8 mouse cellular contexts compared by ENCODE assay signal in genomic region chr11:6695176-6695575, GRCm38 (mm10). TPM values are rescaled to one million over a fixed set of nuclear protein-coding genes. Genes with fewer than 3 reads are reported as not detected.
DNase-seq lines count a peak whose midpoint lies in the region; ATAC-seq lines count a peak whose summit lies in the region.

No protein-coding gene starts in this region.

- H3K9me3 ChIP-seq in forebrain, embryonic 16.5 days (ENCODE audit: control insufficient read depth, low read length) = no peaks in the 10 kb centered on the region
- H3K9me3 ChIP-seq in forebrain, embryonic 12.5 days = no peaks in the 10 kb centered on the region
- no peaks in the 10 kb centered on the region for H3K9me3 ChIP-seq in neural tube, embryonic 15.5 days (replicated peaks)

- H3K27ac ChIP-seq in forebrain, embryonic 16.5 days (ENCODE audit: low read length) = no peak overlapping the region
- no peak overlapping the region for H3K27ac ChIP-seq in forebrain, embryonic 12.5 days
- H3K27ac ChIP-seq in neural tube, embryonic 15.5 days (replicated peaks) = no peak overlapping the region

- H3K4me3 ChIP-seq in forebrain, embryonic 16.5 days (replicated peaks; ENCODE audit: low read length) = no peak overlapping the region
- no peak overlapping the region for H3K4me3 ChIP-seq in forebrain, embryonic 12.5 days (replicated peaks)
- no peak overlapping the region for H3K4me3 ChIP-seq in neural tube, embryonic 15.5 days (replicated peaks)

- no peak overlapping the region for H3K4me2 ChIP-seq in forebrain, embryonic 16.5 days (ENCODE audit: low read length)
- H3K4me2 ChIP-seq in forebrain, embryonic 12.5 days = no peak overlapping the region
- H3K4me2 ChIP-seq in neural tube, embryonic 15.5 days = no peak overlapping the region

- 80% methylated on average over 12 of the region's 12 CpGs for WGBS in forebrain, embryonic 16.5 days
- 86% methylated on average over 12 of the region's 12 CpGs for WGBS in forebrain, embryonic 12.5 days
- 80% methylated on average over 12 of the region's 12 CpGs for WGBS in neural tube, embryonic 15.5 days

- no peaks in the 10 kb centered on the region for H3K27me3 ChIP-seq in forebrain, embryonic 16.5 days (replicated peaks; ENCODE audit: control insufficient read depth, insufficient read depth, low read length)
- no peaks in the 10 kb centered on the region for H3K27me3 ChIP-seq in forebrain, embryonic 12.5 days
- H3K27me3 ChIP-seq in neural tube, embryonic 15.5 days (replicated peaks) = no peaks in the 10 kb centered on the region

- H3K4me1 ChIP-seq in forebrain, embryonic 16.5 days (replicated peaks; ENCODE audit: control insufficient read depth, insufficient read depth, low read length) = no peaks in the 10 kb centered on the region
- no peaks in the 10 kb centered on the region for H3K4me1 ChIP-seq in forebrain, embryonic 12.5 days
- no peaks in the 10 kb centered on the region for H3K4me1 ChIP-seq in neural tube, embryonic 15.5 days

- no peak overlapping the region for H3K9ac ChIP-seq in forebrain, embryonic 16.5 days (replicated peaks; ENCODE audit: low read depth, low read length)
- no peak overlapping the region for H3K9ac ChIP-seq in forebrain, embryonic 12.5 days
- H3K9ac ChIP-seq in neural tube, embryonic 15.5 days (replicated peaks) = no peak overlapping the region

- ATAC-seq in forebrain, embryonic 16.5 days = 0 out of 2 replicates have a peak, but pooled peaks have one; percentile 31
- no peak for ATAC-seq in forebrain, embryonic 12.5 days (ENCODE audit: low FRiP score)
- ATAC-seq in inflammation-experienced regulatory T-cells, adult 6 months = peak; percentile 91
- ATAC-seq in neural tube, embryonic 15.5 days (ENCODE audit: low FRiP score) = no peak; the same call in 1 of the 2 replicates

- no peaks in the 10 kb centered on the region for H3K36me3 ChIP-seq in forebrain, embryonic 16.5 days (ENCODE audit: control insufficient read depth, insufficient read depth)
- no peaks in the 10 kb centered on the region for H3K36me3 ChIP-seq in forebrain, embryonic 12.5 days (replicated peaks)
- no peaks in the 10 kb centered on the region for H3K36me3 ChIP-seq in neural tube, embryonic 15.5 days

- peak; percentile 82 for DNase-seq in adrenal gland, postnatal 25 days
- DNase-seq in lung, postnatal 4 days = peak; percentile 63 to 64
- no peak for DNase-seq in frontal cortex, postnatal 10 days (ENCODE audit: low spot score in 2 of 2)
- DNase-seq in ovary, postnatal 10 days (ENCODE audit: low spot score) = no peak

RNA-seq across cellular contexts. Expression of gene Ramp3, which starts 36.9 kb away (rescaled TPM):
- polyA plus RNA-seq in forebrain, embryonic 16.5 days (2015; fragmentation: Nextera tagmentation; extraction: Ambion mirVana) = 7.9 and 8.1 TPM in 2 replicates
- polyA plus RNA-seq in forebrain, embryonic 12.5 days (2016; fragmentation: Nextera tagmentation; extraction: Ambion mirVana) = 2.5 and 3.1 TPM in 2 replicates
- 10.5 and 13.4 TPM in 2 replicates for total RNA-seq in adrenal gland, postnatal 25 days (2021)
- polyA plus RNA-seq in inflammation-experienced regulatory T-cells, adult 6 months (2017; shearing (Covaris generic)) = 1 to 10 TPM; 4.2 to 6.8 (median 5.6) TPM
- polyA plus RNA-seq in neural tube, embryonic 15.5 days (2015; fragmentation: Nextera tagmentation; extraction: Ambion mirVana) = 29.9 and 32.1 TPM in 2 replicates

RNA-seq across cellular contexts. Expression of gene Wap, which starts 56.7 kb away (rescaled TPM):
- not detected in 2 replicates for polyA plus RNA-seq in forebrain, embryonic 16.5 days (2015; fragmentation: Nextera tagmentation; extraction: Ambion mirVana)
- polyA plus RNA-seq in forebrain, embryonic 12.5 days (2016; fragmentation: Nextera tagmentation; extraction: Ambion mirVana) = not detected in 2 replicates
- total RNA-seq in adrenal gland, postnatal 25 days (2021) = not detected in 2 replicates
- polyA plus RNA-seq in inflammation-experienced regulatory T-cells, adult 6 months (2017; shearing (Covaris generic)) = not detected
- not detected in 2 replicates for polyA plus RNA-seq in neural tube, embryonic 15.5 days (2015; fragmentation: Nextera tagmentation; extraction: Ambion mirVana)

Comparison
In these comparisons a context has a peak if more than half of its experiments do, and no peak if none do; other contexts are left out.
1. ATAC-seq: peak in forebrain, embryonic 16.5 days (single experiment) and inflammation-experienced regulatory T-cells, adult 6 months (single experiment); none in forebrain, embryonic 12.5 days (single experiment) and neural tube, embryonic 15.5 days (single experiment).
2. DNase-seq: peak in adrenal gland, postnatal 25 days (single experiment) and lung, postnatal 4 days (2 of 2); none in frontal cortex, postnatal 10 days (0 of 2) and ovary, postnatal 10 days (single experiment).